ENCODE assay signal across 8 mouse cellular contexts in the genomic region with DNA sequence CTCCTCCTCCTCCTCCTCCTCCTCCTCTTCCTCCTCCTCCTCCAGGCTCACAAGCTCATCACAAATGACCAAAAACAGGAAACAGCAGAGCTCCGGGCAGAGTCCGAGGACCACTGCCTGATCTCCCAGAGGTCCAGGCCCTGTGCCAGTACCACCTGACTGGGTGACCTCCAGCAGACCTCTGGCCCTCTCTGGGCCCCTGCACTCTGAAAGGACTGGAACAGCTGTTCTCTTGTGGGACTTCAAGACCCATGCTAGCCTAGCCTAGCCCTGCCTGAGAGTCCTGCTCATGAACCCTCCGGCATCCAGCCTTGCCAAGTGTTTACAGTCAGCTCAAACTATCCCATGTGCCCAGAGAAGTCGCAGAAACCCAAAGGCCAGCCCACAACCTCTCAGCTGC. TPM values are rescaled to one million over a fixed set of nuclear protein-coding genes. Genes with fewer than 3 reads are reported as not detected.
A peak's percentile ranks its signal among the peaks of the same experiment; 100 is the strongest.
DNase-seq lines count a peak whose midpoint lies in the region; ATAC-seq and TF ChIP-seq lines count a peak whose summit lies in the region.

No protein-coding gene starts in this region.

- no peak overlapping the region for H3K4me3 ChIP-seq in midbrain, embryonic 10.5 days
- no peak overlapping the region for H3K4me3 ChIP-seq in midbrain, postnatal 0 days (ENCODE audit: low read depth, low read length)
- H3K4me3 ChIP-seq in liver, adult 2 months (ENCODE audit: insufficient read depth, low read depth, low read length) = no peak overlapping the region

- H3K27ac ChIP-seq in midbrain, embryonic 10.5 days (replicated peaks) = peak overlapping the region; percentile 66
- no peak overlapping the region for H3K27ac ChIP-seq in midbrain, postnatal 0 days (ENCODE audit: low read depth, low read length)
- peak overlapping the region; percentile 47 for H3K27ac ChIP-seq in liver, adult 2 months (replicated peaks; ENCODE audit: insufficient read depth, low read depth, low read length)

- H3K27me3 ChIP-seq in midbrain, embryonic 10.5 days (ENCODE audit: low read depth, poor library complexity, severe bottlenecking) = peaks cover 12% of the 10 kb centered on the region; the same call in 1 of the 2 replicates
- H3K27me3 ChIP-seq in midbrain, postnatal 0 days (ENCODE audit: insufficient read depth, low read length) = no peaks in the 10 kb centered on the region
- H3K27me3 ChIP-seq in liver, adult 2 months (ENCODE audit: control insufficient read depth, insufficient read depth, low read length) = no peaks in the 10 kb centered on the region

- WGBS in midbrain, embryonic 10.5 days = 58% methylated on average over 4 of the region's 4 CpGs
- 81% methylated on average over 4 of the region's 4 CpGs for WGBS in midbrain, postnatal 0 days
- 17% methylated on average over 4 of the region's 4 CpGs for WGBS in liver, adult 2 months

- no peaks in the 10 kb centered on the region for H3K36me3 ChIP-seq in midbrain, embryonic 10.5 days
- H3K36me3 ChIP-seq in midbrain, postnatal 0 days (ENCODE audit: insufficient read depth, low read length) = no peaks in the 10 kb centered on the region
- peaks cover 2% of the 10 kb centered on the region; the same call in 1 of the 2 replicates for H3K36me3 ChIP-seq in liver, adult 2 months (ENCODE audit: control insufficient read depth, insufficient read depth, low read length)

- H3K4me2 ChIP-seq in midbrain, postnatal 0 days (ENCODE audit: low read depth, low read length, poor library complexity, severe bottlenecking) = no peak overlapping the region

- ATAC-seq in midbrain, postnatal 0 days (ENCODE audit: low FRiP score) = no peak
- ATAC-seq in granulocyte monocyte progenitor cell, adult 5-6 weeks (replicated peaks; ENCODE audit: poor library complexity, severe bottlenecking) = no peak

- no peak for TF ChIP-seq POLR2A in liver, adult 2 months (IDR thresholded peaks at IDR 0.05; ENCODE audit: extremely low read depth, insufficient read depth, low read length)

- H3K79me2 ChIP-seq in liver, adult 2 months (ENCODE audit: control insufficient read depth, insufficient read depth, low read length) = peaks cover 4% of the 10 kb centered on the region; the same call in 1 of the 2 replicates

- intact Hi-C loops in heart, postnatal 36 days (cut with DNase I) = no loop called here

- peaks cover 47% of the 10 kb centered on the region for H3K4me1 ChIP-seq in midbrain, embryonic 10.5 days
- H3K4me1 ChIP-seq in midbrain, postnatal 0 days (ENCODE audit: insufficient read depth, low read length) = no peaks in the 10 kb centered on the region; the same call in 1 of the 2 replicates
- H3K4me1 ChIP-seq in liver, adult 2 months (ENCODE audit: control insufficient read depth, insufficient read depth, low read length) = peaks cover 9% of the 10 kb centered on the region

- H3K9ac ChIP-seq in midbrain, postnatal 0 days (replicated peaks; ENCODE audit: low read length, poor library complexity, severe bottlenecking) = no peak overlapping the region
- peak overlapping the region; percentile 12 for H3K9ac ChIP-seq in liver, adult 2 months (ENCODE audit: low read depth, low read length)

- TF ChIP-seq CTCF in midbrain, postnatal 0 days (IDR thresholded peaks at IDR 0.05) = no peak
- no peak for TF ChIP-seq CTCF in liver, adult 2 months (IDR thresholded peaks at IDR 0.05; ENCODE audit: low read depth, low read length)

- no peak for DNase-seq in midbrain, embryonic 10.5 days (ENCODE audit: low spot score)
- no peak for DNase-seq in midbrain, postnatal 0 days (ENCODE audit: low spot score)
- peak; percentile 58 to 63 for DNase-seq in heart, postnatal 36 days
- DNase-seq in liver, adult 2 months (ENCODE audit: extremely low read depth, low read depth, low spot score) = peak; percentile 67
- DNase-seq in right cerebral cortex, adult 2 months (ENCODE audit: low spot score in 2 of 2) = no peak
- no peak for DNase-seq in thymus, postnatal 10 days (ENCODE audit: low spot score in 2 of 2)
- DNase-seq in thymus, postnatal 25 days = no peak

- no peaks in the 10 kb centered on the region for H3K9me3 ChIP-seq in midbrain, embryonic 10.5 days (replicated peaks)
- no peaks in the 10 kb centered on the region for H3K9me3 ChIP-seq in midbrain, postnatal 0 days (ENCODE audit: low read length)

RNA-seq across cellular contexts. Expression of a gene that starts 12.4 kb away (rescaled TPM):
- 2.6 TPM in 2 replicates for polyA plus RNA-seq in midbrain, embryonic 10.5 days (2016; fragmentation: Nextera tagmentation; extraction: Ambion mirVana)
- 0.71 and 1.6 TPM in 2 replicates for total RNA-seq in midbrain, postnatal 0 days (2014; rRNA removed)
- polyA plus RNA-seq in midbrain, postnatal 0 days (2015; fragmentation: Nextera tagmentation; extraction: Ambion mirVana) = 2.2 and 2.5 TPM in 2 replicates
- 10 to 100 TPM; 15.4 to 19.0 TPM for total RNA-seq in heart, postnatal 36 days (2021)
- total RNA-seq in liver, adult 2 months (2014; rRNA removed) = 2.7 and 4.3 TPM in 2 replicates
- 15.0 and 18.7 TPM in 2 replicates for polyA plus RNA-seq in liver, adult 2 months (2012; rRNA removed)
- total RNA-seq in granulocyte monocyte progenitor cell, adult 5-6 weeks (2014; fragmentation: Nextera tagmentation) = not detected in 2 replicates
- 0.22 TPM in 1 of 2 replicates, not detected in the other for total RNA-seq in granulocyte monocyte progenitor cell, adult 5-6 weeks (2017)

RNA-seq across cellular contexts. Expression of a gene that starts 17.2 kb away (rescaled TPM):
- polyA plus RNA-seq in midbrain, embryonic 10.5 days (2016; fragmentation: Nextera tagmentation; extraction: Ambion mirVana) = 81.5 and 121 TPM in 2 replicates
- total RNA-seq in midbrain, postnatal 0 days (2014; rRNA removed) = 4.6 and 6.9 TPM in 2 replicates
- 7.6 and 8.1 TPM in 2 replicates for polyA plus RNA-seq in midbrain, postnatal 0 days (2015; fragmentation: Nextera tagmentation; extraction: Ambion mirVana)
- total RNA-seq in heart, postnatal 36 days (2021) = 10 to 100 TPM; 11.2 to 11.8 TPM
- total RNA-seq in liver, adult 2 months (2014; rRNA removed) = 0.74 and 1.1 TPM in 2 replicates
- polyA plus RNA-seq in liver, adult 2 months (2012; rRNA removed) = 1.2 and 2.3 TPM in 2 replicates
- 31.2 and 34.9 TPM in 2 replicates for total RNA-seq in granulocyte monocyte progenitor cell, adult 5-6 weeks (2014; fragmentation: Nextera tagmentation)
- total RNA-seq in granulocyte monocyte progenitor cell, adult 5-6 weeks (2017) = 4.5 and 8.2 TPM in 2 replicates

RNA-seq across cellular contexts. Expression of a gene that starts 52.0 kb away (rescaled TPM):
- 12.9 and 14.3 TPM in 2 replicates for polyA plus RNA-seq in midbrain, embryonic 10.5 days (2016; fragmentation: Nextera tagmentation; extraction: Ambion mirVana)
- 14.1 and 14.9 TPM in 2 replicates for total RNA-seq in midbrain, postnatal 0 days (2014; rRNA removed)
- 14.8 and 14.9 TPM in 2 replicates for polyA plus RNA-seq in midbrain, postnatal 0 days (2015; fragmentation: Nextera tagmentation; extraction: Ambion mirVana)
- total RNA-seq in heart, postnatal 36 days (2021) = 10 to 100 TPM; 37.6 to 47.6 TPM
- total RNA-seq in liver, adult 2 months (2014; rRNA removed) = 6.5 and 8.5 TPM in 2 replicates
- 39.7 and 42.7 TPM in 2 replicates for polyA plus RNA-seq in liver, adult 2 months (2012; rRNA removed)
- total RNA-seq in granulocyte monocyte progenitor cell, adult 5-6 weeks (2014; fragmentation: Nextera tagmentation) = not detected in 2 replicates
- not detected in 2 replicates for total RNA-seq in granulocyte monocyte progenitor cell, adult 5-6 weeks (2017)

Comparison
In these comparisons a context has a peak if more than half of its experiments do, and no peak if none do; other contexts are left out.
1. DNase-seq: peak in heart, postnatal 36 days (2 of 2) and liver, adult 2 months (single experiment); none in midbrain, embryonic 10.5 days (single experiment), midbrain, postnatal 0 days (single experiment), right cerebral cortex, adult 2 months (0 of 2), thymus, postnatal 10 days (0 of 2) and thymus, postnatal 25 days (single experiment).